Mouse (Mus musculus) heart, postnatal 0 days (tissue): ENCODE results near the gene Ccdc89.

Experiments
- CTCF ChIP-seq: IDR thresholded peaks from 2 replicates; pipeline ENCODE4 v1.5.1; 2016; ENCODE audit warnings: antibody characterized with exemption, control low read depth, low read depth
- EP300 ChIP-seq: IDR thresholded peaks from 2 replicates; pipeline ENCODE4 v1.6.1; 2016; ENCODE audit warnings: antibody characterized with exemption, low read depth

GRCm38 (mm10) chr7:90461441-90461840 is 35.1 kb downstream of the Ccdc89 start:
- TF ChIP-seq CTCF, result no peak
- no peak for TF ChIP-seq EP300
